Mouse (Mus musculus) heart, embryonic 11.5 days (tissue): Measurements from ENCODE around the gene Col1a2. TPM values are rescaled to one million over a fixed set of nuclear protein-coding genes. Genes with fewer than 3 reads are reported as not detected.

Experiments
- ATAC-seq: fragments of 200-750 bp; cut with Nextera tagmentation; replicated peaks from 2 replicates; pipeline ENCODE4 v1.8.0; 2017; ENCODE audit warnings: moderate library complexity; ENCODE audit not compliant: insufficient number of reproducible peaks, low FRiP score, low TSS enrichment
- H3K27ac ChIP-seq: fragments of 300-500 bp; sonication (generic); 2 replicates; pipeline ENCODE4 v1.5.1; 2014; ENCODE audit warnings: mild to moderate bottlenecking, low read depth, low read length
- H3K27me3 ChIP-seq: fragments of 300-500 bp; sonication (generic); 2 replicates; pipeline ENCODE4 v1.6.1; 2014; ENCODE audit warnings: mild to moderate bottlenecking, low read length, mixed read lengths; ENCODE audit not compliant: control insufficient read depth, insufficient read depth
- H3K36me3 ChIP-seq: fragments of 300-500 bp; sonication (generic); 2 replicates; pipeline ENCODE4 v1.6.1; 2014; ENCODE audit warnings: mild to moderate bottlenecking, low read length, moderate library complexity, mixed read lengths; ENCODE audit not compliant: control insufficient read depth, insufficient read depth
- H3K4me1 ChIP-seq: fragments of 300-500 bp; sonication (generic); 2 replicates; pipeline ENCODE4 v1.6.1; 2014; ENCODE audit warnings: low read length; ENCODE audit not compliant: control insufficient read depth, insufficient read depth
- H3K4me2 ChIP-seq: fragments of 300-500 bp; sonication (generic); 2 replicates; pipeline ENCODE4 v1.6.1; 2014; ENCODE audit warnings: mild to moderate bottlenecking, moderate library complexity
- H3K4me3 ChIP-seq: fragments of 300-500 bp; sonication (generic); 2 replicates; pipeline ENCODE4 v1.5.1; 2014; ENCODE audit warnings: low read depth, low read length
- H3K9ac ChIP-seq: fragments of 300-500 bp; sonication (generic); 2 replicates; pipeline ENCODE4 v1.6.1; 2014; ENCODE audit warnings: mild to moderate bottlenecking, low read depth, low read length, moderate library complexity
- H3K9me3 ChIP-seq: fragments of 300-500 bp; sonication (generic); replicated peaks from 2 replicates; pipeline ENCODE4 v1.6.1; 2016; ENCODE audit warnings: low read length; ENCODE audit not compliant: control insufficient read depth
- WGBS: fragments of 180-500 bp; shearing (Covaris S2); extraction: QIAGEN DNeasy Blood & Tissue Kit; methylation state at CpG from one replicate; pipeline ENCODE4 v1.1.7; 2014; ENCODE audit not compliant: insufficient replicate concordance; 5-methylcytosine and 5-hydroxymethylcytosine counted together
- polyA plus RNA-seq: library from polyadenylated mRNA; unstranded; fragments of >200 nt; fragmentation: Nextera tagmentation; extraction: Ambion mirVana; gene quantifications from 2 replicates; pipeline ENCODE4 v1.2.1, GENCODE M21; 2014

The Col1a2 gene
- polyA plus RNA-seq, 1 experiment from 2014 or later, result 113 TPM

GRCm38 (mm10) chr6:4557086-4557485 is 52.5 kb downstream of the Col1a2 start:
- 65% methylated on average over 8 of the region's 8 CpGs for WGBS
- H3K9me3 ChIP-seq, result no peaks in the 10 kb centered on the region
- peaks cover 9% of the 10 kb centered on the region; the same call in 1 of the 2 replicates for H3K4me1 ChIP-seq
- H3K4me3 ChIP-seq, result no peak overlapping the region
- H3K9ac ChIP-seq, result no peak overlapping the region
- ATAC-seq, result no peak
- no peak overlapping the region for H3K4me2 ChIP-seq
- no peaks in the 10 kb centered on the region for H3K27me3 ChIP-seq
- H3K27ac ChIP-seq, result no peak overlapping the region
- H3K36me3 ChIP-seq, result no peaks in the 10 kb centered on the region

GRCm38 (mm10) chr6:4557678-4558077 is 53.1 kb downstream of the Col1a2 start:
- 8% methylated on average over 7 of the region's 7 CpGs for WGBS
- Histone ChIP-seq H3K36me3 (no peaks in the 10 kb centered on the region), H3K9ac (0 out of 2 replicates have a peak overlapping the region, but pooled peaks have one; percentile 10), H3K4me2 (peak overlapping the region; percentile 42), H3K4me1 (peaks cover 13% of the 10 kb centered on the region; the same call in 1 of the 2 replicates), H3K27ac (no peak overlapping the region), H3K4me3 (no peak overlapping the region), H3K27me3 (no peaks in the 10 kb centered on the region), H3K9me3 (no peaks in the 10 kb centered on the region)
- no peak for ATAC-seq

DNA sequence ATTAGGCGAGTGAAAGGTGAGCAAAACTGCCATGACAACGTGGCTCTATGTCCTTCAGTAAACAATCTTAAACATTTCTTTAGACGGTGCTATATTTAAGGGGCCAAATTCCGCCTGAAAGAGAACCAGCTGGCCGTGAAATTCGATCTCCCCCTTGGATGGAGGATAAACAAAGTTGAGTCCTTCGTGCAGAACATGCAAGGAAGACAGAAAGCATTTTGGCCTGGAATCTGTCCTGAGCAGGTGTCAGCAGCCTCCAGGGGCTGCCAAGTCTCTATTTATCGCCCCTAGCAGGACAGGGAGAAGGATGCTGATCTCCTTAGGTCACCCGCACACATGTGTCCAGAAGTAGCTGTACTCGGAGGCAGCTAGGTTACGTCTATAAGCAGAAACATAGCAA is 56.5 kb downstream of the Col1a2 start:
- no peak for ATAC-seq
- Histone ChIP-seq H3K4me2 (peak overlapping the region; percentile 25; the same call in 1 of the 2 replicates), H3K36me3 (no peaks in the 10 kb centered on the region), H3K4me3 (no peak overlapping the region), H3K27me3 (no peaks in the 10 kb centered on the region), H3K9me3 (no peaks in the 10 kb centered on the region), H3K27ac (peak overlapping the region; percentile 13; the same call in 1 of the 2 replicates), H3K9ac (no peak overlapping the region), H3K4me1 (peaks cover 14% of the 10 kb centered on the region; the same call in 1 of the 2 replicates)
- WGBS, result 16% methylated on average over 11 of the region's 11 CpGs

- Histone ChIP-seq H3K27me3 (no peaks in the 10 kb centered on the region), H3K36me3 (no peaks in the 10 kb centered on the region), H3K4me2 (no peak overlapping the region), H3K27ac (peak overlapping the region; percentile 13; the same call in 1 of the 2 replicates), H3K9me3 (no peaks in the 10 kb centered on the region), H3K4me1 (peaks cover 14% of the 10 kb centered on the region; the same call in 1 of the 2 replicates), H3K9ac (no peak overlapping the region), H3K4me3 (no peak overlapping the region)
- ATAC-seq, result no peak
These were observed 57.0 kb downstream of the Col1a2 start for GRCm38 (mm10) chr6:4561621-4562020.

DNA sequence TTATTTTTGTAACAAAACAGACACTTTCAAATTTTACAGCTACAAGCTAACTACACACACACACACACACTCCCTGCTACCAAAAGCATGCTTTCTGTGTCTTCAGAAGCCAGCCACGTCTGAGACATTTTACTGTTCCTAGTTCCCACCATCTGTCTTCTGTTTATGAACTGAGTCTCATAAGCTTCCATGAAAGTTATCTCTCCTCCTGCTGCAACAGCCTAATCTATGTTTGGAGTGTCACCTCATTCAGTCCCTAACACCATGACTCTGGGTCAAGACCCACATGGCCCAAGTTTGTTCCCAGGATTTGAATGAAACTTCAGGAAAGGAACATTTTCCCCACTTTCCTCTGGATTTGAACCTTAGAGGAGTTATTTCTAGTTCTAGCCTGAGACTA is 57.8 kb downstream of the Col1a2 start:
- whole genome bisulfite sequencing, result 36% methylated on average over 1 of the region's 1 CpGs
- no peaks in the 10 kb centered on the region for H3K9me3 ChIP-seq
- peaks cover 14% of the 10 kb centered on the region; the same call in 1 of the 2 replicates for H3K4me1 ChIP-seq
- no peak for ATAC-seq
- no peak overlapping the region for H3K9ac ChIP-seq
- no peak overlapping the region for H3K27ac ChIP-seq
- no peaks in the 10 kb centered on the region for H3K27me3 ChIP-seq
- no peaks in the 10 kb centered on the region for H3K36me3 ChIP-seq
- no peak overlapping the region for H3K4me2 ChIP-seq
- H3K4me3 ChIP-seq, result no peak overlapping the region

DNA sequence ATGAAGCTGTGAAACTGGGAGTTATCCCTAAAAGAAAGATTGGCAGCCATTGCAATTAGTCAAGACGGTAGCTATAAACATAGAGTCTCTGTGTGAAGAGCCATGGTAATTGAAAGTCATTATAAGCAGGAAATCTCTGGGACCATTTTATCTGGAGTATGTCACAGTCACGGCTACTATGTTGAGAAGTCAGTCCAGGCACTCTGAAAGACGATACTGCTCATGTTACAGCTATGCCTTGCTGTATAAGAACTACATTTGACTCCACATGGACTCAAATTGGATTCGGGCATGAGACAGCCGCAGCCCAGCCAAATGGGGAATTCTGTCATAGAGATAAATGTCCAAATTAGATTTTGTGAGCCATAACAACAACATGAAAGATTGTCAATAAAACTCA is 58.9 kb downstream of the Col1a2 start:
- Histone ChIP-seq H3K9ac (no peak overlapping the region), H3K27me3 (no peaks in the 10 kb centered on the region), H3K36me3 (no peaks in the 10 kb centered on the region), H3K4me1 (peaks cover 14% of the 10 kb centered on the region; the same call in 1 of the 2 replicates), H3K9me3 (no peaks in the 10 kb centered on the region), H3K27ac (no peak overlapping the region), H3K4me2 (no peak overlapping the region), H3K4me3 (no peak overlapping the region)
- no peak for ATAC-seq
- WGBS, result 51% methylated on average over 5 of the region's 5 CpGs

DNA sequence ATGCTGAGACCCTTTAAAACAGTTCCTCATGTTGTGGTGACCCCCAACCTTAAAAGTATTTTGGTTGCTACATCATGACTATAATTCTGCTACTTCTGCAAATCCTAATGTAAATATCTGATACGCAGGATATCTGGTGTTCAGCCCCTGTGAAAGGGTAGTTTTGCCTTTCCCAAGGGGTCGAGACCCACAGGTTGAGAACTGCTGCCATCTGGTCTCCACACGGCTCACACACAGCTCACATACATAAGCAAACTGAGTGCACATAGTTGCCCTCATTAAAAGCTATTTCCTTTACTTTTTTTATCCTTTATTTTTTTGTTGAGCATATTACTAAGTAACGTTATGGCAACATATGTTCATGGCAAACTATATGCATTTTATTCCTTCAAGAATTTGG is 65.8 kb downstream of the Col1a2 start:
- no peaks in the 10 kb centered on the region for H3K9me3 ChIP-seq
- no peak overlapping the region for H3K9ac ChIP-seq
- H3K27ac ChIP-seq, result no peak overlapping the region
- ATAC-seq, result no peak
- 63% methylated on average over 4 of the region's 4 CpGs for WGBS
- no peak overlapping the region for H3K4me3 ChIP-seq
- H3K4me1 ChIP-seq, result no peaks in the 10 kb centered on the region
- no peak overlapping the region for H3K4me2 ChIP-seq
- H3K27me3 ChIP-seq, result no peaks in the 10 kb centered on the region
- no peaks in the 10 kb centered on the region for H3K36me3 ChIP-seq

DNA sequence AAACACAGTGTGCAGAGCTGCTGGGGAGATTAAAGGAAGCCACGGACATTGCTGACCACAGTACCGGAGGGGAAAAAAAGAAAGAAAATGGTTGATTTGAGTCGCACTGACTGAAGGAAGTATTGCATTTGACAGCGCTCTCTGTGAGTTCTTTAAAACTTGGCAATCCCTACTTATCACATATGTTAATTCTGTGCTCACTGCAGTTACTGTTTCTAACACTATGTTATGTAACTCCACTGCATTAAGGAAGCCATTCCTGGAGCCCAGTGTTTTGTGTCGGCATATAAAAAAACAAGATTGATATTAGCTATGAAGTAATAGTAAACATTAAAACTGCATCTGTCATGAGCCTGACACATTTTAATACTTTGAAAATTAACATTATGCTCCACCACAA is 73.1 kb downstream of the Col1a2 start:
- no peak for ATAC-seq
- Histone ChIP-seq H3K4me2 (no peak overlapping the region), H3K27ac (no peak overlapping the region), H3K9ac (no peak overlapping the region), H3K27me3 (no peaks in the 10 kb centered on the region), H3K4me3 (no peak overlapping the region), H3K9me3 (no peaks in the 10 kb centered on the region), H3K36me3 (no peaks in the 10 kb centered on the region), H3K4me1 (no peaks in the 10 kb centered on the region)
- 71% methylated on average over 5 of the region's 5 CpGs for WGBS

DNA sequence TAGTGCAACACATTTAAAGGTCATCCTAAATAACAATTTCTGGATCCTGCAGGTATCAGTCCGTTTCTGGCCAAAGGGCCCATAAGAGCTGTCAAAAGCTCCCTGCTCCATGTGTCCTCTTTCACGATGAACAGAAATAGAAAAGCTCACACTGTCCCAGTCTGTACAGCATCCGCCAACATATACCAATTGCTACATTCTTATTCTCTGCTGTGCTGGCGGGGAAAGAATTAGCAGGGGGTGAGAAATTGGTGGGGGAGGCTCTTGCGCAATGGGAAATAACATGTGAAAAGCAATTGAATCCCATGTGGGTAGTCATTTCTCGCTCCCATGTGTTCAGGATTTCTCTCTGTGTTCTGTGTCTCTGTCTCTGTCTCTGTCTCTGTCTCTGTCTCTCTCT is 73.7 kb downstream of the Col1a2 start:
- Histone ChIP-seq H3K4me2 (no peak overlapping the region), H3K4me3 (no peak overlapping the region), H3K27ac (no peak overlapping the region), H3K4me1 (no peaks in the 10 kb centered on the region), H3K9ac (no peak overlapping the region), H3K36me3 (no peaks in the 10 kb centered on the region), H3K9me3 (no peaks in the 10 kb centered on the region), H3K27me3 (no peaks in the 10 kb centered on the region)
- 77% methylated on average over 6 of the region's 6 CpGs for WGBS
- no peak for ATAC-seq
